Mouse (Mus musculus) midbrain, embryonic 14.5 days (tissue): ENCODE results near the gene Ctla4. TPM values are rescaled to one million over a fixed set of nuclear protein-coding genes. Genes with fewer than 3 reads are reported as not detected.

ENCODE experiments used
- ATAC-seq: fragments of 200-750 bp; cut with Nextera tagmentation; 2 replicates; pipeline ENCODE4 v1.8.0; 2017; ENCODE audit warnings: moderate number of reproducible peaks, moderate library complexity; ENCODE audit not compliant: low FRiP score, low TSS enrichment
- DNase-seq: peaks from one replicate; pipeline ENCODE4 v3.0.0-alpha.2; 2015
- H3K27ac ChIP-seq: fragments of 300-500 bp; sonication (generic); replicated peaks from 2 replicates; pipeline ENCODE4 v1.5.1; 2014; ENCODE audit warnings: mild to moderate bottlenecking, low read depth, low read length, moderate library complexity
- H3K27me3 ChIP-seq: fragments of 300-500 bp; sonication (generic); 2 replicates; pipeline ENCODE4 v1.6.1; 2014; ENCODE audit warnings: low read length, control low read depth, mixed read lengths; ENCODE audit not compliant: control insufficient read depth, insufficient read depth
- H3K36me3 ChIP-seq: fragments of 300-500 bp; sonication (generic); 2 replicates; pipeline ENCODE4 v1.6.1; 2014; ENCODE audit warnings: low read length, control low read depth; ENCODE audit not compliant: control insufficient read depth, insufficient read depth
- H3K4me1 ChIP-seq: fragments of 300-500 bp; sonication (generic); 2 replicates; pipeline ENCODE4 v1.6.1; 2014; ENCODE audit warnings: mild to moderate bottlenecking, antibody characterized with exemption, low read length, control low read depth; ENCODE audit not compliant: control insufficient read depth, insufficient read depth
- H3K4me2 ChIP-seq: fragments of 300-500 bp; sonication (generic); 2 replicates; pipeline ENCODE4 v1.6.1; 2014; ENCODE audit warnings: mild to moderate bottlenecking, low read length, moderate library complexity
- H3K4me3 ChIP-seq: fragments of 300-500 bp; sonication (generic); replicated peaks from 2 replicates; pipeline ENCODE4 v1.5.1; 2014; ENCODE audit warnings: low read depth, low read length
- H3K9ac ChIP-seq: fragments of 300-500 bp; sonication (generic); replicated peaks from 2 replicates; pipeline ENCODE4 v1.6.1; 2014; ENCODE audit warnings: mild to moderate bottlenecking, low read length, moderate library complexity
- H3K9me3 ChIP-seq: fragments of 300-500 bp; sonication (generic); 2 replicates; pipeline ENCODE4 v1.6.1; 2016; ENCODE audit warnings: low read length, control low read depth, mixed read lengths; ENCODE audit not compliant: control insufficient read depth
- WGBS: fragments of 180-500 bp; shearing (Covaris S2); extraction: QIAGEN DNeasy Blood & Tissue Kit; methylation state at CpG from one replicate; pipeline ENCODE4 v1.1.7; 2014; 5-methylcytosine and 5-hydroxymethylcytosine counted together
- polyA plus RNA-seq: library from polyadenylated mRNA; unstranded; fragments of >200 nt; fragmentation: Nextera tagmentation; extraction: Ambion mirVana; gene quantifications from 2 replicates; pipeline ENCODE4 v1.2.1, GENCODE M21; 2014

Ctla4 gene
- polyA plus RNA-seq, 1 experiment from 2014 or later: not detected

DNA sequence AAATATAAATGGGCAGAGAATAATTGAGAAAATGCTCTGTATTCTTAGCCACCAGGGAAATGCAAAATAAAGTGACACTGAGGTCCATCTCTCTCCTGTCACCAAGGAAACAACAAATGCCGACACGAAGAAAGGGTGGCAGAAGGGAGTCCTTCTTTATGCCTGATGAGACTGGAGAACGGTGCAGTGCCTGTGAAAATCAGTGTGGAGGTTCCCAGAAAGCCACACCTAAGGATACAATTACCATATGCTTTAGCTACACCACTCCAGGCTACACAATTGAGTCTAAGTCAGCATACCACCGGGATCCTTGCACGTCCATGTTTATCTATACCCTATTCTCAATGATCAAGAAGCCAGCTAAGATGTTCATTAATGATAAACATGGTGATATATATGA lies 25.4 kb upstream of the Ctla4 start:
- no peaks in the 10 kb centered on the region for H3K4me1 ChIP-seq
- peak overlapping the region; percentile 80 for H3K27ac ChIP-seq
- H3K9ac ChIP-seq: peak overlapping the region; percentile 34
- DNase-seq (peak; percentile 51), ATAC-seq (no peak)
- H3K36me3 ChIP-seq: no peaks in the 10 kb centered on the region
- peak overlapping the region; percentile 51 for H3K4me2 ChIP-seq
- peak overlapping the region; percentile 15; the same call in 1 of the 2 replicates for H3K4me3 ChIP-seq
- 44% methylated on average over 5 of the region's 5 CpGs for WGBS
- H3K27me3 ChIP-seq: no peaks in the 10 kb centered on the region
- H3K9me3 ChIP-seq: no peaks in the 10 kb centered on the region

DNA sequence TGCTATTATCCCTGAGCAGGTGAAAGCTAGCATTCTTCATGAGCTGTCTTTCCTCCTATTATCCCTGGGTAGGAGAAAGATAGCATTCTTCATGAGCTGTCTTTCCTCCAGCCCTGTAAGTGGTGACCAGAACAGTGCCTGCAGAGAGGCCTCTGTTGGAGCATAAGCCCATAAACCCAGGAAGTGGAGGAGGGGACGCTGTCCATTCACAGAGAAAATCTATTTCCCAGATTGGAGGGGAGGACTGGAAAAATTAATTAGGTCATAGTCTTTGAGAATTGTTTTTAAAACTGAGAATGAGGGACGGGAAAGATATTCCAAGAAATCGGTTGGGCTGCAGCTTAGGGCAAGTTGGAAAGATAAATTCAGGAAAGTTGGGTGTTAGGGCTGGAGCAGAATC lies 24.3 kb upstream of the Ctla4 start:
- H3K27me3 ChIP-seq: no peaks in the 10 kb centered on the region
- H3K27ac ChIP-seq: no peak overlapping the region; the same call in 1 of the 2 replicates
- H3K9me3 ChIP-seq: no peaks in the 10 kb centered on the region
- no peaks in the 10 kb centered on the region for H3K36me3 ChIP-seq
- no peak overlapping the region for H3K9ac ChIP-seq
- DNase-seq (no peak), ATAC-seq (no peak)
- H3K4me3 ChIP-seq: no peak overlapping the region
- no peaks in the 10 kb centered on the region for H3K4me1 ChIP-seq
- no peak overlapping the region for H3K4me2 ChIP-seq
- 86% methylated on average over 3 of the region's 3 CpGs for WGBS

DNA sequence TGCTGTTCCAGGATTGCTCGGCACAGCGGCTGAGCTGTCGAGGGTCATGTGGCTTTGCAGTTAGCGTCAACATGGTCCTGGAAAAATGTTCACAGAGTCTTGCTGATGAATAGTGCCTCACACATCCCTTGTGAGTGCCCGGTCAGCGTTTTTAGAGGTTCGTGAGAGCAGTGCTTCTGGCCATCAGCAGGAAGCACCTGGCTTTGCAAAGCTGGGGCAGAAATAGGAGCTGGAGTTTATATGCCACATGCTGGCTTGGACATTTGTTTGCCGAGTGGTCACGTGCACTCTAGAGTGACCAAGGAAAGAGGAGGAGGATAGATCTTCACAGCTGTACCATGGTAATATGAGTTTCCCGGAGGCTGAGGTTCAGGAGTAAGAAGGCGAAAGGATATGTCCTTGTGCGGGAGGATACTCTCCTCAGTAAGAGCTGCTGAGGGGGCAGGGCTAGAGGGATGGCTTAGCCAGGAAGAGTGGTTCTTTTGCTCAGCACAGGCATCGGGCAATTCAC lies 23.8 kb upstream of the Ctla4 start:
- WGBS: 64% methylated on average over 13 of the region's 13 CpGs
- H3K4me2 ChIP-seq: no peak overlapping the region
- no peak overlapping the region for H3K9ac ChIP-seq
- H3K27me3 ChIP-seq: no peaks in the 10 kb centered on the region
- no peaks in the 10 kb centered on the region for H3K4me1 ChIP-seq
- DNase-seq: peak; percentile 13
- H3K9me3 ChIP-seq: no peaks in the 10 kb centered on the region
- H3K4me3 ChIP-seq: no peak overlapping the region
- ATAC-seq: no peak
- H3K36me3 ChIP-seq: no peaks in the 10 kb centered on the region
- H3K27ac ChIP-seq: no peak overlapping the region

DNA sequence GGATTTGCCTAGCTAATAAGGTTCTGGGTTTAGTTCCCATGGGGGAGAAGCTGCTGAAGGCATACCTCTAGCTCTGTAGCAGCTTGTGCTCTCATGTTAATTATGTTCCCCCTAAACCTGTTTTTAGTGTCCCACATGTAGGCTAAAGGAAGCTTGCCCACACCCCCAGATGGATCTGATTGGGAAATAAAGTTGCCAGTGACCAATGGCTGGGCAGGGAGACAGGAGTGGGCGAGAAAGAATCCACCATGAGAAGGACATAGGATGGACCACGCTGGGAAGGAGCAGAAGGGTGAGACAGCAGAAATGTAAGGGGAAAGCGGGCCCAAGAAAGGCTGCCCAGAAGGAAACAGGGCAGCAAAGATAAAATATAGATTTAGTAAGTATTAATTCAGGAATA lies 23.1 kb upstream of the Ctla4 start:
- 74% methylated on average over 3 of the region's 3 CpGs for WGBS
- Histone ChIP-seq H3K9me3 (no peaks in the 10 kb centered on the region), H3K27ac (no peak overlapping the region), H3K4me3 (no peak overlapping the region), H3K27me3 (no peaks in the 10 kb centered on the region), H3K9ac (no peak overlapping the region), H3K4me2 (no peak overlapping the region), H3K36me3 (no peaks in the 10 kb centered on the region), H3K4me1 (no peaks in the 10 kb centered on the region)
- DNase-seq (no peak), ATAC-seq (no peak)

DNA sequence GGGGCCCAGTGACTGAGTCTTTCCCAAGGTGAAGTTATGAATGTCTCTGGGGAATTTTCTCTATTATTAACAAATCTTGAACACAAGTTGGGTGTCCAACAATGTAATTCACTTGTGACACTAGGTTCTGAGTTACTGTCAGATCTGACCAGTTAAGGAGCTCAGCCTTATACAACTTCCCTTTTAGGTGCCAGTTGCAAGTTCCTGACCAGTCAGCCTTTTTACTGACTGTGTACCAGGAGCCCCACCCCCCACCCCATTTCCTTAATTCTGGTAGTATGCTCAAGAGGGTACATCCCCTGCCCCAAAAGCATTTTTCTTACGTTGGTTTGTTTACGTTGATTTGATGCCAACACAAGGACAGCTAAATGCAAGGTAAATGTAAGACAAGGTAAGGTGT lies 21.6 kb upstream of the Ctla4 start:
- WGBS: 93% methylated on average over 2 of the region's 2 CpGs

DNA sequence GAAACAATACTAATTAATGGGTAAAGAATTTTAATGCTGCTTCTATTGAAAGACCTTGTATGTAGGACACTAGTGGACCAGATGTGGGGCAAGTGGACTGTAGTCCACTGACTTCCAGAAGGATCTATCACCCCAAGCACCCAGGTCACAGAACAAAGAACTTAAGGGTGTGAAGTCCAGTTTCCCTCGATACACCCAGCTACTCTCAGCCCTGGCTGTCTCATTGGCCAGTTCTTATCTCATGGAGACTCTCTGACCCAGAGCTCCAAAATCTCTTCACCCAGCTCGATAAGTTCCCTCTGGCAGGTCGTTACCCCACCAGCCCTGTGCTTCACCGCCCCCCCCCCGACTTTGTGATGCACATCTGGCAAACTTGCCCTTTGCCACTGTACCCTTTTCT lies 20.8 kb upstream of the Ctla4 start:
- Histone ChIP-seq H3K4me1 (no peaks in the 10 kb centered on the region), H3K27me3 (no peaks in the 10 kb centered on the region), H3K4me3 (no peak overlapping the region), H3K4me2 (no peak overlapping the region), H3K9me3 (no peaks in the 10 kb centered on the region), H3K27ac (no peak overlapping the region), H3K9ac (no peak overlapping the region), H3K36me3 (no peaks in the 10 kb centered on the region)
- ATAC-seq: no peak
- DNase-seq: no peak
- WGBS: 75% methylated on average over 5 of the region's 5 CpGs

More for the DNA sequence above, 21.6 kb upstream of the Ctla4 start:
- no peak overlapping the region for H3K4me2 ChIP-seq
- no peaks in the 10 kb centered on the region for H3K27me3 ChIP-seq
- no peaks in the 10 kb centered on the region for H3K36me3 ChIP-seq
- no peak overlapping the region for H3K9ac ChIP-seq
- no peak overlapping the region for H3K4me3 ChIP-seq
- no peak overlapping the region for H3K27ac ChIP-seq
- no peaks in the 10 kb centered on the region for H3K9me3 ChIP-seq
- no peak for DNase-seq
- H3K4me1 ChIP-seq: no peaks in the 10 kb centered on the region
- no peak for ATAC-seq

DNA sequence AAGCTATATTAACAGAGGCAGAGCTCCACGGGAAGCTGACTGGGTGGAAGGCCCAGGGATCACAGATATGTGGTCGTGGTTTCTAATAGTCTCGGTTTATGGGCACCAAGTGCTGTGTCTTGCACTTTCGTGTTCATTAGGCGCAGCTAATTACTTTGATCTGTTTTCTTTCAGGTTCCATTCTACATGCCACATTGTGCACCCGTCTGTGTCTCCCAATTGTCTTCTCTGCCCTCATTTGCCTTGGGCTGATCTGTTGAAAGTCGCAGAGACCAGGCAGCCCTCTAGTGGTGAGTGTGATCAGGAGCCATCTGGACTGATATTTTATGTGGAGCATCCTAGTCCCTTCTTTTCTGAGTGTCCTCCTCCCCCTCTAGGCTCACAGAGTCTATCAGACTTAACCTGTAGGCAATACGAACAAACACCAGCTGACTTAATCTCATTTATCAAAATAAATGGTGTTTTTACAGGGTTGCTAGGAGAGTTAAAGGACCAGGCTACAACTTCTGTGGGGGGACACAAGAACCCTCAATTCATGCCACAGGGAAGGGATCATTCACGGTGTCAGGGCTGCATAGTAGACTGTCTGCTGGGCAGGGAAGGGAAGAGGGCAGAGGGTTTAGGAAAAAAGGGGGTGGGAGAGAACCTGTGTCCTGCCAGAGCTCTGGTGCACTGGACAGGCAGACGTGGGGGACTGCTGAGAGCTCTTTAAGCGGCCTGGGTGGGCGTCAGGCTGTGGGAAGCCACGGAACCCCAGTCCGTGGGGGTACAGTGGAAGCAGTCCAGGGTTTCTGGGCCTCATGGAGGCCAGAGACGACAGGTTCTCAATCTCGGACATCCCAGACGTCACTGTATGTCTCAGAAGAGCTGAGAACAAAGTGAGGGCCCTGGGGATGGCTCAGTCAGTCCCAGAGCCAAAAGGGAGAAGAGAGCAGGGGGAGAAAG lies 18.2 kb upstream of the Ctla4 start:
- no peaks in the 10 kb centered on the region for H3K9me3 ChIP-seq
- DNase-seq: peak; percentile 77
- H3K4me1 ChIP-seq: no peaks in the 10 kb centered on the region
- peak; percentile 57 for ATAC-seq
- no peak overlapping the region for H3K27ac ChIP-seq
- no peak overlapping the region for H3K4me3 ChIP-seq
- H3K9ac ChIP-seq: no peak overlapping the region
- no peaks in the 10 kb centered on the region for H3K36me3 ChIP-seq
- no peaks in the 10 kb centered on the region for H3K27me3 ChIP-seq
- no peak overlapping the region for H3K4me2 ChIP-seq
- 65% methylated on average over 17 of the region's 17 CpGs for WGBS

DNA sequence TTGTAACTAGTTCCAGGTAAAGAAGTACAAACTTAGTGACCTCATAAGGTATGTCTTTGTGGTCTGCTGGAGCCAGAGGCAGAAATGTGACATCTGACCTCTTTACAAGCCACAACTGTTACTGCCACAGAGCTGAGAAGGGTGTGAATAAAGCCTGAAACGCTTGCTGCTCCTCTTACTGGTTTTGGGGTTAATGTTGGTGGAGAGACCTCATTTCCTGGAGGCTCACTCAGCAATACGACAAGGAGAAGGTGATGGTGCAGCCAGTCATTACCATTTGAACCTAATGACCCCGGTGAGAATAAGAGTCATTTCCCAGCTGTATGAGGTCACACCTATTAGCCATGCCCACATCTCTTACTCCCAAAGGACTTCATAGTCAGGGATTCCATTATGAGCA lies 11.5 kb upstream of the Ctla4 start:
- H3K27ac ChIP-seq: no peak overlapping the region
- DNase-seq: no peak
- 82% methylated on average over 3 of the region's 3 CpGs for WGBS
- H3K36me3 ChIP-seq: no peaks in the 10 kb centered on the region
- ATAC-seq: no peak
- no peaks in the 10 kb centered on the region for H3K27me3 ChIP-seq
- H3K9ac ChIP-seq: no peak overlapping the region
- H3K9me3 ChIP-seq: no peaks in the 10 kb centered on the region
- no peak overlapping the region for H3K4me2 ChIP-seq
- no peak overlapping the region for H3K4me3 ChIP-seq
- H3K4me1 ChIP-seq: no peaks in the 10 kb centered on the region
